Mouse (Mus musculus) retina, adult 2 months (tissue): ENCODE measurements at regions not wholly inside any gene's neighbourhood (a gene's known extent, or its start where the extent isn't known, plus 50 kb on each side); places are given as distances from the start of the nearest gene placed in this dataset.

Experiments used
- DNase-seq: peaks from one replicate; pipeline ENCODE4 v3.0.0-alpha.2; 2012; ENCODE audit warnings: low read depth, low spot score

GRCm38 (mm10) chr4:95154377-95154776 is 102.4 kb upstream of the Jun start:
- no peak for DNase-seq

- no peak for DNase-seq
These were observed 103.2 kb upstream of the Jun start for GRCm38 (mm10) chr4:95155178-95155577.

- no peak for DNase-seq
These were observed 103.8 kb upstream of the Jun start for GRCm38 (mm10) chr4:95155796-95156195.

- DNase-seq: no peak
These were observed 104.6 kb upstream of the Jun start for GRCm38 (mm10) chr4:95156451-95157271.

GRCm38 (mm10) chr4:95157653-95158430 is 105.8 kb upstream of the Jun start:
- DNase-seq: no peak

- no peak for DNase-seq
These were observed 106.8 kb upstream of the Jun start for GRCm38 (mm10) chr4:95158632-95159424.

- DNase-seq: no peak
These were observed 107.8 kb upstream of the Jun start for GRCm38 (mm10) chr4:95159821-95160220.

GRCm38 (mm10) chr4:95160465-95160864 is 108.4 kb upstream of the Jun start:
- no peak for DNase-seq

- peak; percentile 49 for DNase-seq
These were observed 109.1 kb upstream of the Jun start for GRCm38 (mm10) chr4:95160912-95161669.

- DNase-seq: no peak
These were observed 109.6 kb upstream of the Jun start for GRCm38 (mm10) chr4:95161670-95162020.

- no peak for DNase-seq
These were observed 110.5 kb upstream of the Jun start for GRCm38 (mm10) chr4:95162386-95163090.

GRCm38 (mm10) chr4:95163403-95163802 is 111.4 kb upstream of the Jun start:
- no peak for DNase-seq

- no peak for DNase-seq
These were observed 114.5 kb upstream of the Jun start for GRCm38 (mm10) chr4:95166503-95166902.

- no peak for DNase-seq
These were observed 115.2 kb upstream of the Jun start for GRCm38 (mm10) chr4:95167216-95167615.

GRCm38 (mm10) chr4:95169702-95170101 is 117.7 kb upstream of the Jun start:
- no peak for DNase-seq

- DNase-seq: no peak
These were observed 125.7 kb upstream of the Jun start for GRCm38 (mm10) chr4:95177753-95178152.

- DNase-seq: no peak
These were observed 126.4 kb upstream of the Jun start for GRCm38 (mm10) chr4:95178467-95178866.

GRCm38 (mm10) chr4:95178900-95179299 is 126.9 kb upstream of the Jun start:
- no peak for DNase-seq

GRCm38 (mm10) chr4:95180446-95180845 is 128.4 kb upstream of the Jun start:
- DNase-seq: no peak

GRCm38 (mm10) chr4:95180999-95181398 is 129.0 kb upstream of the Jun start:
- no peak for DNase-seq

GRCm38 (mm10) chr4:95184180-95184579 is 132.2 kb upstream of the Jun start:
- DNase-seq: no peak
